Mouse (Mus musculus) thymus, adult 2 months (tissue): ENCODE results near the gene Fancd2os. TPM values are rescaled to one million over a fixed set of nuclear protein-coding genes. Genes with fewer than 3 reads are reported as not detected.

Experiments used
- DNase-seq: peaks from one replicate; pipeline ENCODE4 v3.0.0; 2021
- H3K27ac ChIP-seq: fragments of 200-500 bp; 2 replicates; pipeline ENCODE4 v1.5.1; 2012; ENCODE audit warnings: low read length, control low read depth; ENCODE audit not compliant: control insufficient read depth, insufficient read depth
- H3K27me3 ChIP-seq: fragments of 200-500 bp; 2 replicates; pipeline ENCODE4 v1.6.1; 2012; ENCODE audit warnings: mild to moderate bottlenecking, low read length, moderate library complexity, mixed read lengths; ENCODE audit not compliant: control insufficient read depth, insufficient read depth
- H3K36me3 ChIP-seq: fragments of 200-500 bp; 2 replicates; pipeline ENCODE4 v1.6.1; 2012; ENCODE audit warnings: mild to moderate bottlenecking, low read length, moderate library complexity; ENCODE audit not compliant: control insufficient read depth, insufficient read depth
- H3K4me1 ChIP-seq: fragments of 200-500 bp; replicated peaks from 2 replicates; pipeline ENCODE4 v1.6.1; 2012; ENCODE audit warnings: low read length; ENCODE audit not compliant: control insufficient read depth, insufficient read depth
- H3K4me3 ChIP-seq: fragments of 200-500 bp; 2 replicates; pipeline ENCODE4 v1.5.1; 2012; ENCODE audit warnings: mild to moderate bottlenecking, low read length, control low read depth, moderate library complexity; ENCODE audit not compliant: control insufficient read depth, insufficient read depth
- CTCF ChIP-seq: fragments of 200-500 bp; IDR thresholded peaks from 2 replicates; pipeline ENCODE4 v1.5.1; 2012; ENCODE audit warnings: mild to moderate bottlenecking, control low read depth, low read length, moderate library complexity, borderline replicate concordance; ENCODE audit not compliant: control insufficient read depth, poor library complexity, insufficient read depth; ENCODE audit errors: extremely low read depth
- POLR2A ChIP-seq: fragments of 200-500 bp; IDR thresholded peaks from 2 replicates; pipeline ENCODE4 v1.6.1; 2012; ENCODE audit warnings: mild to moderate bottlenecking, low read length, control low read depth, moderate library complexity; ENCODE audit not compliant: control insufficient read depth, poor library complexity, insufficient read depth; ENCODE audit errors: extremely low read depth
- WGBS: fragments of 180-500 bp; shearing (Covaris S2); methylation state at CpG from one replicate; pipeline ENCODE4 v1.1.7; 2018; 5-methylcytosine and 5-hydroxymethylcytosine counted together
- polyA plus RNA-seq: library from polyadenylated mRNA; depleted of rRNA; stranded (reverse); fragments of >200 nt; gene quantifications from 2 replicates; pipeline ENCODE4 v1.2.3, GENCODE M21; 2012

Fancd2os gene
- polyA plus RNA-seq, 1 experiment = not detected

GRCm38 (mm10) chr6:113642605-113643004 is 42.1 kb upstream of the Fancd2os start:
- TF ChIP-seq CTCF (no peak), POLR2A (no peak)
- Histone ChIP-seq H3K36me3 (no peaks in the 10 kb centered on the region), H3K27me3 (no peaks in the 10 kb centered on the region), H3K4me1 (peaks cover 8% of the 10 kb centered on the region), H3K27ac (no peak overlapping the region), H3K4me3 (no peak overlapping the region)
- WGBS = 92% methylated on average over 8 of the region's 8 CpGs
- no peak for DNase-seq

GRCm38 (mm10) chr6:113639201-113639600 is 38.7 kb upstream of the Fancd2os start:
- no peak overlapping the region for H3K27ac ChIP-seq
- 88% methylated on average over 4 of the region's 4 CpGs for WGBS
- no peak for DNase-seq
- H3K4me1 ChIP-seq = no peaks in the 10 kb centered on the region
- H3K4me3 ChIP-seq = no peak overlapping the region
- H3K36me3 ChIP-seq = no peaks in the 10 kb centered on the region
- no peaks in the 10 kb centered on the region for H3K27me3 ChIP-seq
- TF ChIP-seq POLR2A (no peak), CTCF (no peak)

GRCm38 (mm10) chr6:113638302-113639040 is 38.0 kb upstream of the Fancd2os start, which contains the start of gene Irak2:
Gene Irak2, plus strand, starts transcription at chr6:113638467.
- Histone ChIP-seq H3K36me3 (no peaks in the 10 kb centered on the region), H3K27me3 (no peaks in the 10 kb centered on the region), H3K27ac (no peak within 1 kb of the TSS), H3K4me3 (peak within 1 kb of the TSS; percentile 60), H3K4me1 (no peaks in the 10 kb centered on the region)
- TF ChIP-seq CTCF = peak; percentile 99
- TF ChIP-seq POLR2A = 0 out of 2 replicates have a peak, but pooled peaks have one; percentile 22
- 6% methylated on average over 37 of the region's 37 CpGs for WGBS
- DNase-seq = peak; percentile 97

- DNase-seq = no peak
Observed at GRCm38 (mm10) chr6:113632863-113633262, 32.3 kb upstream of the Fancd2os start.

GRCm38 (mm10) chr6:113630322-113630721 is 29.8 kb upstream of the Fancd2os start:
- no peaks in the 10 kb centered on the region for H3K27me3 ChIP-seq
- DNase-seq = no peak
- H3K36me3 ChIP-seq = peaks cover 27% of the 10 kb centered on the region
- H3K4me1 ChIP-seq = no peaks in the 10 kb centered on the region
- TF ChIP-seq CTCF (no peak), POLR2A (no peak)
- H3K4me3 ChIP-seq = no peak overlapping the region
- 86% methylated on average over 5 of the region's 5 CpGs for WGBS
- no peak overlapping the region for H3K27ac ChIP-seq

More at GRCm38 (mm10) chr6:113632863-113633262, 32.3 kb upstream of the Fancd2os start:
- H3K27ac ChIP-seq = no peak overlapping the region
- H3K4me1 ChIP-seq = no peaks in the 10 kb centered on the region
- no peaks in the 10 kb centered on the region for H3K27me3 ChIP-seq
- peaks cover 27% of the 10 kb centered on the region for H3K36me3 ChIP-seq
- TF ChIP-seq CTCF = no peak
- TF ChIP-seq POLR2A = no peak
- H3K4me3 ChIP-seq = no peak overlapping the region
- 93% methylated on average over 4 of the region's 4 CpGs for WGBS

- TF ChIP-seq CTCF (no peak), POLR2A (no peak)
- no peaks in the 10 kb centered on the region for H3K27me3 ChIP-seq
- no peak overlapping the region for H3K27ac ChIP-seq
- H3K4me3 ChIP-seq = no peak overlapping the region; the same call in 1 of the 2 replicates
- 74% methylated on average over 5 of the region's 5 CpGs for WGBS
- no peak for DNase-seq
- peaks cover 16% of the 10 kb centered on the region for H3K36me3 ChIP-seq
- peaks cover 10% of the 10 kb centered on the region for H3K4me1 ChIP-seq
Observed at GRCm38 (mm10) chr6:113624989-113625770, 24.7 kb upstream of the Fancd2os start.
